Mouse (Mus musculus) hindbrain, embryonic 13.5 days (tissue): ENCODE measurements around the gene Rsph1. TPM values are rescaled to one million over a fixed set of nuclear protein-coding genes. Genes with fewer than 3 reads are reported as not detected.

Experiments used
- ATAC-seq: fragments of 200-750 bp; cut with Nextera tagmentation; 2 replicates; pipeline ENCODE4 v1.8.0; 2017; ENCODE audit warnings: moderate TSS enrichment; ENCODE audit not compliant: low FRiP score
- H3K27ac ChIP-seq: fragments of 300-500 bp; sonication (generic); 2 replicates; pipeline ENCODE4 v1.5.1; 2015; ENCODE audit warnings: inconsistent platforms, mild to moderate bottlenecking, moderate library complexity
- H3K27me3 ChIP-seq: fragments of 300-500 bp; sonication (generic); 2 replicates; pipeline ENCODE4 v1.6.1; 2015; ENCODE audit warnings: mild to moderate bottlenecking, inconsistent platforms
- H3K36me3 ChIP-seq: fragments of 300-500 bp; sonication (generic); 2 replicates; pipeline ENCODE4 v1.6.1; 2015; ENCODE audit warnings: mild to moderate bottlenecking, inconsistent platforms
- H3K4me1 ChIP-seq: fragments of 300-500 bp; sonication (generic); replicated peaks from 2 replicates; pipeline ENCODE4 v1.6.1; 2015; ENCODE audit warnings: inconsistent platforms
- H3K4me2 ChIP-seq: fragments of 300-500 bp; sonication (generic); 2 replicates; pipeline ENCODE4 v1.6.1; 2015; ENCODE audit warnings: inconsistent platforms, mild to moderate bottlenecking, moderate library complexity
- H3K4me3 ChIP-seq: fragments of 300-500 bp; sonication (generic); 2 replicates; pipeline ENCODE4 v1.5.1; 2015; ENCODE audit warnings: mild to moderate bottlenecking, inconsistent platforms
- H3K9ac ChIP-seq: fragments of 300-500 bp; sonication (generic); 2 replicates; pipeline ENCODE4 v1.6.1; 2015; ENCODE audit warnings: mild to moderate bottlenecking, inconsistent platforms
- H3K9me3 ChIP-seq: fragments of 300-500 bp; sonication (generic); 2 replicates; pipeline ENCODE4 v1.6.1; 2016; ENCODE audit warnings: inconsistent platforms
- WGBS: fragments of 180-500 bp; shearing (Covaris S2); methylation state at CpG from one replicate; pipeline ENCODE4 v1.1.7; 2015; 5-methylcytosine and 5-hydroxymethylcytosine counted together
- polyA plus RNA-seq: library from polyadenylated mRNA; unstranded; fragments of >200 nt; fragmentation: Nextera tagmentation; extraction: Ambion mirVana; gene quantifications from 2 replicates; pipeline ENCODE4 v1.2.1, GENCODE M21; 2015

Rsph1 gene
- polyA plus RNA-seq, 1 experiment from 2014 or later, result 9.0 TPM

DNA sequence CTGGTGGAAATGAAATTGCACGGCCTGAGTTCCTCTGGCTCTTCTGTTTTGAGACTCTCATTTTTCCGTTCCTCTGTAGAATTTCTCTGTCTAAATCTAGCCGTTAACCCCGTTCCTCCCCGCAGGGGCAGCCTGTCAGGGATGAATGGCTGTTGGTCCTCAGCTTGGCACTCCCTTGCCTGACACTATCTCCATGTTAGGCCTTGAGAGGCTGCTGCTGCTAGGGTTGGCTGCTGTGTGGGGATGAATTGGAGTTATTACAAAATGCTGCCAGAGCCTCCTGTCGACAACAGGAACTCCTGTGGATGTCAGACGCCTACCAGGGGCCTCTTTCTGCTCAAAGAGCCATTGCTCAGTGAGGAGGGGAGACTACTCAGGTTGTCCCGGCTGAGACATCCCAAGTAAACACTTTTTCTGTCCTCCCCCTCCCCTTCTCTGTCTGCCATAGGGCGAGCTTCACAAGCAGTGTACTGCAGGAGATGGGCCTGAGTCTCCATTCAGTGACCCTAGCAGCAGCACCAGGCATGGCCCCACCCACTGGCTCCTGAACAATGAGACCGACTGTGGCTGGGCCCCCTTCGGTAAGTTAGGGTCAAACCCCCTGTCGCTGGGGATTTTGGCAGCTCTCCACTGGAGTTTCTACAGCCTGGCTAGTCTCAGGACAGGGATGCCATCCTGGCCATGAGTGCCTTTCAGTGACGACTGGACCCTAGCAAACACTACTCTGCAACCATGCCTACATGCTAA is 38.0 kb upstream of the Rsph1 start:
- Histone ChIP-seq H3K9ac (no peak overlapping the region), H3K4me3 (no peak overlapping the region), H3K27me3 (no peaks in the 10 kb centered on the region), H3K4me1 (peaks cover 25% of the 10 kb centered on the region), H3K9me3 (no peaks in the 10 kb centered on the region), H3K27ac (peak overlapping the region; percentile 61; the same call in 1 of the 2 replicates), H3K4me2 (no peak overlapping the region), H3K36me3 (peaks cover 28% of the 10 kb centered on the region)
- WGBS, result 19% methylated on average over 13 of the region's 13 CpGs
- peak; percentile 38 for ATAC-seq

DNA sequence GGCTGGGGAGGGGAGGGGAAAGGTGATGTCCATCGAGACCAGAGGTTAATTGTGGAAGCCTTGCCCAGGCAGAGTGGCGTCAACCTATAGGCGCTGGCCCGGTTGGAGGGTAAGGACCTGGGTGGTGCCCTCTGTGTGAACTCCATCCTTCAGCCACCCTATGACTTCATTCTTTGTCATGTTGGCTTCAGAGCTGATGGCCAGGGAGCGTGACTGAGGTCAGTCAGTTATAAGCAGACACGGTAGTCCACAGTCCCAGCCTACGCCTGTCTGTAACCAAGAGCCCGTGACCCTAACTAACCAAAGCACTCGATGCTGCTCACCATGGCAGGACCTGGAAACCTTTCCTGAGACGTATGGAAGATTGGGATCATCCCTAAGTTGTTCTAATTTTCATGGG is 35.5 kb upstream of the Rsph1 start:
- peaks cover 22% of the 10 kb centered on the region for H3K36me3 ChIP-seq
- ATAC-seq, result no peak
- H3K27me3 ChIP-seq, result no peaks in the 10 kb centered on the region
- H3K4me2 ChIP-seq, result no peak overlapping the region
- H3K9me3 ChIP-seq, result no peaks in the 10 kb centered on the region
- 61% methylated on average over 10 of the region's 10 CpGs for WGBS
- H3K27ac ChIP-seq, result no peak overlapping the region
- no peak overlapping the region for H3K4me3 ChIP-seq
- H3K9ac ChIP-seq, result no peak overlapping the region
- H3K4me1 ChIP-seq, result peaks cover 37% of the 10 kb centered on the region

DNA sequence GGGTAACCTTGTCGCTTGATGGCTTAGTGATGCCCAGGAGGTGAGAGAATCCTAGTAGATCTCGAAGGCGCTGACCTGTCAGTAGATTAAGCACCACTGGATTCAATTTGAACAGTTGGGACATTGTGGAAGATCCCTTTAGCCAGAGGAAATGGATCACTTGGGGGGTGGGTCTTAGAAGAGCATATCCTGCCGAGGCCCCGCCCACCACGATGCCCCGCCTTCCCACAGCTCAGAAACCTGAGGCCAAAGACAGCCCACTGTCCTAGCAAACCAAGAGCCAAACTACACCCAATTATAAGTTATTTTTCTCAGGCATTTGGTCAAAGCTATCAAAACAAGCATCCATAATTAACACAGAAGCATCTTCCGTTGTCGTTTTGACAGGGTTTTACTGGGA is 33.9 kb upstream of the Rsph1 start:
- peaks cover 37% of the 10 kb centered on the region for H3K4me1 ChIP-seq
- no peak overlapping the region for H3K4me2 ChIP-seq
- no peaks in the 10 kb centered on the region for H3K27me3 ChIP-seq
- WGBS, result 84% methylated on average over 9 of the region's 9 CpGs
- no peaks in the 10 kb centered on the region for H3K9me3 ChIP-seq
- no peak overlapping the region for H3K27ac ChIP-seq
- ATAC-seq, result no peak
- H3K36me3 ChIP-seq, result peaks cover 8% of the 10 kb centered on the region
- no peak overlapping the region for H3K9ac ChIP-seq
- H3K4me3 ChIP-seq, result no peak overlapping the region

DNA sequence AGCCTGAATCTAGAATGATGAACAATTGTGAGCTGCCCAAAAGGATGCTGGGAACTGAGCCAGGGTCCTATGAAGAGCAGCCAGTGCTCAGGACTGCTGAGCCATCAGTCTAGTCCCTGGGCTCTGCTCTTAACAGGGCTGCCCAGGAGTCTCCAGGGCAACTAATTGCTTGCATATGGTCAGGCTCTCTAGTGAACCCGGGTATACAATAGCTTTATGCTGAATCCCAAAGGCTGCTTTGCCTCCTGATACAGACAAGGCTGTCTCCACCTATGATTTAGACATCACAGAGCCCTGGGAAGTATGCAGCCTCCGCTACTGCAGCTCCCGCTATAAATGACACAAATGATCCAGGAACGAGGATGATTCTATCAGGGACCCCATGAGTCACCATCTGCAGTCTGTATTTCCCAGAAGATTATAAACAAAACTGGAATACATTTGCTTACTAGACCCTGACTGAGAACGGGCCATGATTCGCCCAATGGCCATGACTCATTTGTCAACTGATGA is 32.2 kb upstream of the Rsph1 start:
- no peak overlapping the region for H3K4me2 ChIP-seq
- H3K27me3 ChIP-seq, result no peaks in the 10 kb centered on the region
- peak overlapping the region; percentile 81 for H3K27ac ChIP-seq
- peak; percentile 73 for ATAC-seq
- H3K9me3 ChIP-seq, result no peaks in the 10 kb centered on the region
- no peak overlapping the region for H3K4me3 ChIP-seq
- peaks cover 7% of the 10 kb centered on the region for H3K36me3 ChIP-seq
- peaks cover 36% of the 10 kb centered on the region for H3K4me1 ChIP-seq
- H3K9ac ChIP-seq, result no peak overlapping the region
- 17% methylated on average over 6 of the region's 6 CpGs for WGBS

DNA sequence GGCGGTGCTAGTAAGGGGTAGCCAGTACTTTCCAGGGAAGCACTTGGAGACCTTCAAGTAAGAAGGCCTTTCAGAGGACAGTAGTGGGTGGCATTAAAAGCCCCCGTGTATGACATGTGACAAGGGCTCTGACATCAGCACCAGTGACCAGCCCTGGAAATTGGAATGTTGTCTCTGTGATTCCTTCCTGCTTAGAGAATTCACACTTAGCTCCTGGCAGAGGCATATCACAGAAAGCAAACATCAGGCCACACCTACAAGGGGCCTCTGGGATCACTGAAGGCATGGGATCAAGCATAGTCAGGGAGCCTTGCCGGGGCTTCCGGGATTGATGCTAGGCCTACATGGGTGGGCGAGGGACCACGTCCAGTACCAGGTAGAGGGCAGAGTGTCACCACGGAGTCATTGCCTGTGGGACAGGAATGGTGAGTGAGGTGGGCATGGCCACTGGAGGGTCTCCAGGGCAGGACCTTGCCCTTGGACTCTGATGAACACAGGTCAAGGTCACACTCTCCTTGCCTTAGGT is 31.2 kb upstream of the Rsph1 start:
- no peaks in the 10 kb centered on the region for H3K27me3 ChIP-seq
- peaks cover 11% of the 10 kb centered on the region for H3K36me3 ChIP-seq
- peaks cover 34% of the 10 kb centered on the region for H3K4me1 ChIP-seq
- H3K27ac ChIP-seq, result peak overlapping the region; percentile 81; the same call in 1 of the 2 replicates
- H3K4me3 ChIP-seq, result no peak overlapping the region
- no peak overlapping the region for H3K9ac ChIP-seq
- 94% methylated on average over 7 of the region's 7 CpGs for WGBS
- ATAC-seq, result no peak
- no peaks in the 10 kb centered on the region for H3K9me3 ChIP-seq
- no peak overlapping the region for H3K4me2 ChIP-seq

DNA sequence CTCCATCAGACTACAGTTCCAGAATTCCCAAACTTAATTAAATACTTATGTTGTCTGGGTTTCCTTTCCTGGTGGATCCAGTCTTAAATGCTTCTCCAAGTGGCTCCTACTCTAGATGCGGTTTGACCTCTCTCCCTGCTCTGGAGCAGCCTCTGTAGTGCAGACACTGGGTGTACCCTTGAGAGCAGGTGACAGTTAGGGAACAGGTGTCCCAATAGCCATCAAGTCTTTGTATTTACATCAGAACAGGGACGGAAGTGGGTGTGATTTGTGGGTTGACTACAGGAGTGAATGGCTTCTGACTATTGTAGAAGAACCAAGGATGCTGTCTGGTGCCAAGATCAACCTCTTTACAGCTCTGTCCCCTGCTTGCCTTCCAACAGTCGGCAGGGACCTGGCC is 30.6 kb upstream of the Rsph1 start:
- no peak overlapping the region for H3K4me3 ChIP-seq
- H3K27me3 ChIP-seq, result no peaks in the 10 kb centered on the region
- no peak for ATAC-seq
- 88% methylated on average over 3 of the region's 3 CpGs for WGBS
- no peaks in the 10 kb centered on the region for H3K9me3 ChIP-seq
- no peak overlapping the region for H3K4me2 ChIP-seq
- H3K27ac ChIP-seq, result no peak overlapping the region
- H3K9ac ChIP-seq, result no peak overlapping the region
- peaks cover 16% of the 10 kb centered on the region for H3K36me3 ChIP-seq
- peaks cover 28% of the 10 kb centered on the region for H3K4me1 ChIP-seq

DNA sequence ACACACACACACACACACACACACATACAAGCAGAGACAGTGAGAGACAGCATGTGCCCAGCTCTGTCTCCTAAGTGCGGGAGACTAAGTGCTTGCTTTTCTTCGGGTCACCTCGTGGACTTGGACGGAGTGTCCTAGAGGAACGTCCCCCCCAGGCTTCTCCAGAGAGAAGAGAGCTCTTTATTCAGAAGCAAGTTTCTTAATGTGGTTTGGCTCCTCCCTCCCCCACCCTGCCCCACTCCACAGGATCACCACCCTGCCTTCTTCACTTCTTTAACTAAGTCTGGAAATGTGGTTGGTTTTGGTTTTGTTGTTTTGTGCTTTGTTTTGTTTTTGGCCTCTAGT is 28.6 kb upstream of the Rsph1 start:
- Histone ChIP-seq H3K4me1 (peaks cover 21% of the 10 kb centered on the region), H3K27ac (no peak overlapping the region), H3K9me3 (no peaks in the 10 kb centered on the region), H3K36me3 (peaks cover 16% of the 10 kb centered on the region), H3K27me3 (no peaks in the 10 kb centered on the region), H3K4me3 (no peak overlapping the region), H3K4me2 (no peak overlapping the region), H3K9ac (no peak overlapping the region)
- no peak for ATAC-seq
- WGBS, result 74% methylated on average over 5 of the region's 5 CpGs

DNA sequence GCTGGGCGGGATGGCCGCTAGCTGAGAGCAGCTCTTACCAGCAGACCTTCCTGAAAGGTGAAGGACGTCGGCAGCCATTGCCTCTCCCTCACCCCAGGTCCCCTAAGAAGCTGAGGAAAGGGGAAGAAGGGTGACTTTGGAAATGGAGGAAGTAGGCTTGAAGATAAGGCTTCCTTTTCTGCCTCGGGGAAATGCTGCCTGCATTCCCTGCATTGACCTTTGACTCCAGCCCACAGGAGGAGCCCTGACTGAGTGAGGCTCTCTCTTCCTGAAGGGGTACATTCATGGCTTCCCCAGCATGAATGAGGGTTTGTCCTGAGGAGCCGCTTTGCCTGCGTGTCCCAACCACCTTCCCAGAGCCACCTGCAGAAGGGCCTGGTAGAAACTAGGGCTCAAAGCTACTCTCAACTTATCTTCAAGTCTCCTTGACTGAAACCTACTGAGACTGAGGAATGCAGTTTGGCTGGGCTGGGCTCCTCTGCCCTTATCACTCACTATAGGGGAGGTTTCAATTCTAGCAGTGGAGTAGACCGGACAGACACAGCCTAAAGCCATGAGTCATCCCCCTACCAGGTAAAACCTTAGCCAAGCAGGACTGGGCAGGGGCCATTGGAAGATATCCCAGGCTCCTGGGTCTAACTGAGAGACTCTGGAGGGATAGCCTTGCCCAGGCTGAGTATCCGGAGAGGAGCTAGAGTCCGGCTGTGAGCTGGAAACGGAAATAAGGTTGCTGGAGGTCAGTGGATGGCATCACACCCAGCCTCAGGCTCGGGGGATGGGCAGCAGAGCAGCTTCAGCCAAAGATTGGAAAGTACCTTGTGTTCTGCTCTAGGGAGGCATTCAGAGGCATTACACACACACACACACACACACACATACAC is 28.0 kb upstream of the Rsph1 start:
- no peak for ATAC-seq
- Histone ChIP-seq H3K4me1 (peaks cover 20% of the 10 kb centered on the region), H3K27ac (no peak overlapping the region), H3K27me3 (no peaks in the 10 kb centered on the region), H3K4me2 (no peak overlapping the region), H3K9ac (no peak overlapping the region), H3K36me3 (peaks cover 16% of the 10 kb centered on the region), H3K9me3 (no peaks in the 10 kb centered on the region), H3K4me3 (no peak overlapping the region)
- 53% methylated on average over 12 of the region's 12 CpGs for WGBS

DNA sequence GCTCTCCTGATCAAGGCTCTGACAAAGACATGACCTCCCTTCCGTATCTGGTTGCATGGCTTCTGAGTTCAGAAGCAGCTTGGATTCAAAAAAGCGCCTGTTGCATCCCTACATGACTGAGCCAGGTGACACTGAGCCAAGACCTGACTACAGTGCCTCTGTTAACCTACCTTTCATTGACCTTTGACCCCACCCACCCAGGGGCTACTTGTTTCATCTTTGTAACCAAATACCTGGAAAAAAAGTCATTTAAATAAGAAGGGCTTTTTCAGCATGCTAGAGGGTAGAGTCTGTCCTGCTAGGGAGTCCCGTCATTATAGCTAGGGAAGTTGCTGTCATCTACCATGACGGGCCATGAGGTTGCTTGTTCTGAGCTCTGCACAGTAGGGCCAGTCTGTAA is 26.2 kb upstream of the Rsph1 start:
- H3K4me2 ChIP-seq, result no peak overlapping the region
- no peak overlapping the region for H3K27ac ChIP-seq
- H3K4me1 ChIP-seq, result peaks cover 22% of the 10 kb centered on the region
- WGBS, result 88% methylated on average over 4 of the region's 4 CpGs
- peaks cover 13% of the 10 kb centered on the region; the same call in 1 of the 2 replicates for H3K36me3 ChIP-seq
- no peaks in the 10 kb centered on the region for H3K9me3 ChIP-seq
- no peak for ATAC-seq
- no peak overlapping the region for H3K9ac ChIP-seq
- H3K27me3 ChIP-seq, result no peaks in the 10 kb centered on the region
- H3K4me3 ChIP-seq, result no peak overlapping the region

DNA sequence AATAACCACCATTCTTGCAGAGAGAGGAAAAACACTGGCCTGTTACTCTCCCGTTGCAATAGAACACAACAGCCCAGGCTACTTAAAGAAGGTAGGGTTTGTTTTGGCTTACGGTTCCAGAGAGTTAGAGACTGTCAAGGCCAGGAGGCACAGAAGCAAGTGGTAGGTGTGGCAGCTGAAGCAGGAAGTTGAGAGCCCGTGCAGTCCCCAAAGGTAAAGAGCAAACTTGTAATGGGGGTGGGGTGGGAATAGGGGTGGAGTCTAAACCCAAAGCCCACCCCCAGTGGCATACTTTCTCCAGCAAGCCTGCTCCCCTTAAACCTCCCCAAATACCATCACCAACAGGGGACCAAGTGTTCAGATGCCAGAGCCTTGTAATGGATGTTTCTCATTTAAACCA is 23.6 kb upstream of the Rsph1 start:
- no peak for ATAC-seq
- 71% methylated on average over 3 of the region's 3 CpGs for WGBS
- 0 out of 2 replicates have a peak, but pooled peaks cover 9% of the 10 kb centered on the region for H3K36me3 ChIP-seq
- H3K9ac ChIP-seq, result no peak overlapping the region
- no peak overlapping the region for H3K4me3 ChIP-seq
- H3K27ac ChIP-seq, result no peak overlapping the region
- no peak overlapping the region for H3K4me2 ChIP-seq
- no peaks in the 10 kb centered on the region for H3K27me3 ChIP-seq
- no peaks in the 10 kb centered on the region for H3K9me3 ChIP-seq
- peaks cover 46% of the 10 kb centered on the region for H3K4me1 ChIP-seq

DNA sequence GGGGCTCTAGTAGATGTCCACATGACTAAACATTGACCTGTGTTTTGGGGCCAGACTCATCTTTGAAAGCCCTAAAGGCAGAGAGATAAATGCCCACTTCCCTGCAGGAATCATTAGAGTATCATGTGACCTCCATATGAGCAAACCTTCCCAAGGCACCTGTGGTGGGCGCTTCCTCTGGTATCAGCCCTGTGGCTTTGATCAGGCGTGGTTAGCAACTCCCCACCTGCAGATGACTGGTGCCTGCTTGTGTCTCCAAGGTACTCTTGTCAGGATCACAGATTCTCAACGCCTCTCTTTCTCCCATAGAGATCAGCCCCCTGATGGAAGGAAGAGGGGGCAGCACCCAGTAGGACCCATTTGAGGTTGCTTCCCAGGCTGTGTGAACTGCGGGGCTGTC is 22.8 kb upstream of the Rsph1 start:
- Histone ChIP-seq H3K27me3 (no peaks in the 10 kb centered on the region), H3K4me2 (no peak overlapping the region), H3K4me3 (no peak overlapping the region), H3K9me3 (no peaks in the 10 kb centered on the region), H3K9ac (no peak overlapping the region), H3K27ac (no peak overlapping the region), H3K36me3 (0 out of 2 replicates have a peak, but pooled peaks cover 9% of the 10 kb centered on the region), H3K4me1 (peaks cover 49% of the 10 kb centered on the region)
- WGBS, result 92% methylated on average over 4 of the region's 4 CpGs
- ATAC-seq, result no peak

DNA sequence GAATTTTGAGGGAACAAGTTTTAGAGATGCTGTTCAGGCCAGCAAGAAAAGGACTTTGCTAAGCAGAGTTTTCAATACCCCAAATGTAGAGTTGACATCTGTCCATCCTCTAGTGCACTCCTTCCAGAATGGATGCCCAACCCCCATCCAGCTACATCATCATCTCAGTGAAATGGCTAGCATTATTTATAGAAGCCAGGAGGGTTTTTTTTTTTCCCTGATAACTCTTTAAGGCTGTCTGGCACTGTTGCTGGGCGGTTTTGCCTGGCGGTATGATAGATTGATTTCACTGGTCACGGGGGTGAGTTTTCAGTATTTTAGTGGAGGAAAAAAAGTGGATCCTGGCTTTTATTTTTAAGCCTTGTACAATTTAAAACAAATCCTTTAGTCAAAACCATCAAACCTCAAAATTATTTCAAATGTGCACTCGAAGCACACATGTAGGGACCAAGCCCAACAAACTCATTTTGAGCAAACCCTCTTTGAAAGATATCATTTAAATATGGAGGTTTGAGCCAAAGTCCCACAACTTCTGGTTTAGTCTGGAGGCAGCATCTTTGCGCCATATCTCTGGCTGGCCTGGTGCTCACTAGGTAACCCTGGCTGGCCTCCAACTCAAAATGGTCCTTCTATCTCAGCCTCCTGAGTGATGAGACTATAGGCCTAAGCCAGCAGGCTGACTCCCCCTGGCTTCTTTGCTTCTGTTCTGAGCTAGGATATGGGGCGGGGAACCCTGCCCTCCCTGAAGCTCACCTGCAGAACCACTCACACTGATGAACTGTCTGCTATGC is 21.4 kb upstream of the Rsph1 start:
- WGBS, result 86% methylated on average over 6 of the region's 6 CpGs
- Histone ChIP-seq H3K27me3 (no peaks in the 10 kb centered on the region), H3K27ac (no peak overlapping the region), H3K36me3 (0 out of 2 replicates have a peak, but pooled peaks cover 7% of the 10 kb centered on the region), H3K4me2 (no peak overlapping the region), H3K9ac (no peak overlapping the region), H3K9me3 (no peaks in the 10 kb centered on the region), H3K4me3 (no peak overlapping the region), H3K4me1 (peaks cover 48% of the 10 kb centered on the region)
- ATAC-seq, result no peak
